Mouse (Mus musculus): ENCODE data around the gene Cfap46. TPM values are rescaled to one million over a fixed set of nuclear protein-coding genes. Genes with fewer than 3 reads are reported as not detected.

Gene Cfap46
- polyA plus RNA-seq, 1 experiment from 2014 or later: 0.24 TPM

- H3K27me3 ChIP-seq: no peaks in the 10 kb centered on the region
- 73% methylated on average over 8 of the region's 8 CpGs for WGBS
- H3K9ac ChIP-seq: no peak overlapping the region
- H3K9me3 ChIP-seq: no peaks in the 10 kb centered on the region
- no peaks in the 10 kb centered on the region for H3K4me1 ChIP-seq
- H3K27ac ChIP-seq: no peak overlapping the region
- H3K4me3 ChIP-seq: no peak overlapping the region
- H3K36me3 ChIP-seq: peaks cover 33% of the 10 kb centered on the region
- no peak for ATAC-seq (ENCODE audit: insufficient number of reproducible peaks, low FRiP score, low TSS enrichment, low read depth)
- H3K4me2 ChIP-seq: no peak overlapping the region
Observed at GRCm38 (mm10) chr7:139566533-139566932, 117.1 kb downstream of the Cfap46 start.

GRCm38 (mm10) chr7:139565998-139566397 lies 117.6 kb downstream of the Cfap46 start:
- no peak overlapping the region for H3K9ac ChIP-seq
- ATAC-seq (ENCODE audit: insufficient number of reproducible peaks, low FRiP score, low TSS enrichment, low read depth): no peak
- no peaks in the 10 kb centered on the region for H3K27me3 ChIP-seq
- H3K27ac ChIP-seq: no peak overlapping the region
- peaks cover 35% of the 10 kb centered on the region for H3K36me3 ChIP-seq
- H3K9me3 ChIP-seq: no peaks in the 10 kb centered on the region
- no peak overlapping the region for H3K4me3 ChIP-seq
- WGBS: 74% methylated on average over 6 of the region's 6 CpGs
- no peak overlapping the region for H3K4me2 ChIP-seq
- no peaks in the 10 kb centered on the region for H3K4me1 ChIP-seq

DNA sequence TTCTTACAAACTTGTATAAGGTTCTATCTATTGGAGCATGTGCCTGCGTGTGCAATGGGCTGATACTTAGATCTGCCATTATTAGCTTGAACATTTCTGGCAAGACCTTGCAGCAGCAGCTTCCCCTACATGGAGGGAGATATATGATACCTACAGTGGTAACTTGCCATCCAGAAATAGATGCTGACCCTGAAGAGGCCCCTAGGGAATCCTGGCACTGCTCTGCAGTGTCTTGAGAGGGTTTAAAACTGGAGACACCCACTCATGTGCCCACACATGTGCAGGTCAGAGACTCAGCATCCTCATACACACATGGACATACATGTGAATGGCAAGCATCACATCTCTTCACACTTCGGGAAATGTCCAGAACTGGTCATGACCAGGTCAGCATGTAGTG lies 119.5 kb downstream of the Cfap46 start:
- 95% methylated on average over 2 of the region's 2 CpGs for WGBS
- Histone ChIP-seq H3K4me1 (no peaks in the 10 kb centered on the region), H3K9me3 (no peaks in the 10 kb centered on the region), H3K4me3 (no peak overlapping the region), H3K9ac (no peak overlapping the region), H3K27ac (no peak overlapping the region), H3K27me3 (no peaks in the 10 kb centered on the region), H3K4me2 (no peak overlapping the region), H3K36me3 (peaks cover 43% of the 10 kb centered on the region)
- no peak for ATAC-seq (ENCODE audit: insufficient number of reproducible peaks, low FRiP score, low TSS enrichment, low read depth)

DNA sequence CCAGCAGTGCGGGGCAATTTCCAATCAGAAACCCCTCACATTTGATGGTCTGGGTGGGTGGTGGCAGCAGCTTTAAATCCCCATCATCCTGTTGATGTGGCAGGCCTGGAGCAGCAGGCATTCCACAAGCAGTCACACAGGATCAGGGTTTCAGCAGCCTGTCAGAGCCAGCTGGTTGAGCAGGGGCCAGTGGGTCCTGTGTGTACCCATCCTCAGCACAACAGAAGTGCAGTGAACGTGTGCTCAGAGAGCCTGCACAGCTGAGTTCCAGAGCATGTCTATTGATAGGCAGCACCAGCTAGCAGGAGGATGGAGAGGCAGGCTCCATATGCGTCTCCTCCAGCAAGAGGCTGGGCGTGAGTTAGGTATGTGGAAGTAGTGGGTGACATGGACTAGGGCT lies 120.2 kb downstream of the Cfap46 start:
- H3K36me3 ChIP-seq: peaks cover 43% of the 10 kb centered on the region
- ATAC-seq (ENCODE audit: insufficient number of reproducible peaks, low FRiP score, low TSS enrichment, low read depth): no peak
- 74% methylated on average over 4 of the region's 4 CpGs for WGBS

DNA sequence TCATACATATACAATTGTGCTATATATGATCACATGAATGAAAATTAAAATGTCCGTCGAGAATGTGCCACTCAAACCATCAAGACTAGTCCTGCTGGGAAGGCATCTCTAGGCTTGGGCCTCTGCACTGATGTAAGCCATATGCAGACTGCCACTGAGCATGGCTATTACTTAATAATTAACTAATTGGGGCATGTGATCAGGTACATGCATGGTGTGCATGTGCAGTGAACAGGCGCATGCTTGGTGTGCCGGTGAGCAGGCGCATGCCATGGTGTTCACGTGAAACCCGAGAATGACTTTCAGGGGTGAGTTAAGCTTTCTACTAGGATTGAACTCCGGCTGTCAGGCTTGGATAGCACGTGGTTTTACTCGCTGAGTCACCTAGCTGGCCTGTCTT lies 124.0 kb downstream of the Cfap46 start:
- Histone ChIP-seq H3K4me2 (no peak overlapping the region), H3K27me3 (no peaks in the 10 kb centered on the region), H3K27ac (no peak overlapping the region), H3K4me1 (no peaks in the 10 kb centered on the region), H3K36me3 (peaks cover 22% of the 10 kb centered on the region), H3K4me3 (no peak overlapping the region), H3K9me3 (no peaks in the 10 kb centered on the region), H3K9ac (no peak overlapping the region)
- WGBS: 84% methylated on average over 10 of the region's 10 CpGs
- no peak for ATAC-seq (ENCODE audit: insufficient number of reproducible peaks, low FRiP score, low TSS enrichment, low read depth)

More for the DNA sequence above, 120.2 kb downstream of the Cfap46 start:
- H3K9ac ChIP-seq: no peak overlapping the region
- no peaks in the 10 kb centered on the region for H3K9me3 ChIP-seq
- no peak overlapping the region for H3K27ac ChIP-seq
- no peaks in the 10 kb centered on the region for H3K4me1 ChIP-seq
- H3K4me2 ChIP-seq: no peak overlapping the region
- no peak overlapping the region for H3K4me3 ChIP-seq
- no peaks in the 10 kb centered on the region for H3K27me3 ChIP-seq

GRCm38 (mm10) chr7:139556746-139557526 lies 126.7 kb downstream of the Cfap46 start:
- Histone ChIP-seq H3K36me3 (0 out of 2 replicates have a peak, but pooled peaks cover 13% of the 10 kb centered on the region), H3K27ac (no peak overlapping the region), H3K27me3 (no peaks in the 10 kb centered on the region), H3K4me2 (no peak overlapping the region), H3K4me3 (no peak overlapping the region), H3K4me1 (no peaks in the 10 kb centered on the region), H3K9ac (no peak overlapping the region), H3K9me3 (no peaks in the 10 kb centered on the region)
- 61% methylated on average over 10 of the region's 10 CpGs for WGBS
- no peak for ATAC-seq (ENCODE audit: insufficient number of reproducible peaks, low FRiP score, low TSS enrichment, low read depth)

DNA sequence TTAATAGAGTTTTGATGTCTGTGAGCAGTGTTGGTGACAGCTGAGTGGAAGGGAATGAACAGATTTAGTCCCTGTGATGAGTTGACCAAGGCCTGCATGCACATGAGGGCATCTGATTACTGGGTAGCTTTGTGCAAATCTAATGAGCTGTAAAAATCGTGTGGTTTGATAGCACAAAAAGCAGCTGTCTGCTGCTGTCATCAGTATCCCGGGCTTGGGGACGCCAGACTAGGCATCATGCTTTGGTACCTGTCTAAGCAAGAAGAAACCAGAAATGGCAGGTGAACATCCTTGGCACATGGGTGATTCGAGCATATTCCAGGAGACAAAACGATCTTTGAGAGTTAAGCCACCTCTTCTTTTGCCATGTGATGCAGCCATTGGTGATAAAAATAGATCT lies 127.3 kb downstream of the Cfap46 start:
- Histone ChIP-seq H3K4me3 (no peak overlapping the region), H3K9ac (no peak overlapping the region), H3K27me3 (no peaks in the 10 kb centered on the region), H3K4me1 (no peaks in the 10 kb centered on the region), H3K9me3 (no peaks in the 10 kb centered on the region), H3K4me2 (no peak overlapping the region), H3K36me3 (0 out of 2 replicates have a peak, but pooled peaks cover 11% of the 10 kb centered on the region), H3K27ac (no peak overlapping the region)
- 61% methylated on average over 5 of the region's 5 CpGs for WGBS
- no peak for ATAC-seq (ENCODE audit: insufficient number of reproducible peaks, low FRiP score, low TSS enrichment, low read depth)

DNA sequence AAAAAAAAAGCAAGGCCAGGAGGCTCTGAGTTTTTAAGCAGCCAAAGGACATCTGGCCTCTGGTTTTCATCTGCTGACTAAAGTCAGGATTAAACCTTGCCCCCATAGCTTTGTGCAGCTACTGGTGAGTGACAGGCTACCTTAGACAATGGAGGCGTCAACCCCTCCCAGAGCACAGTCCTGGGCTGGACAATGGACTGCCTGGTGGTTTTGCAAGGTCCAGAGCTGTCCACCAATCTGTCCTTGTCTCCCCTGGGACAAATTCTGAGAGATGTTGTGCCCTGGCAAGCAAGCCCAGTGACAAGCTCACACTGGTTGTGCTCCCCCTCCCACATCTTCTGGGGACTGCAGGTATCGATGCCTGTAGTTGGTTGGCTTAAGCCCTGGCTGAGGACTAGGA lies 132.1 kb downstream of the Cfap46 start:
- Histone ChIP-seq H3K9ac (no peak overlapping the region), H3K9me3 (no peaks in the 10 kb centered on the region), H3K4me1 (no peaks in the 10 kb centered on the region), H3K27me3 (no peaks in the 10 kb centered on the region), H3K4me3 (no peak overlapping the region), H3K4me2 (no peak overlapping the region), H3K27ac (no peak overlapping the region), H3K36me3 (no peaks in the 10 kb centered on the region)
- WGBS: 83% methylated on average over 2 of the region's 2 CpGs
- no peak for ATAC-seq (ENCODE audit: insufficient number of reproducible peaks, low FRiP score, low TSS enrichment, low read depth)

Other genes starting within 250 kb of the Cfap46 start
- 0.12 TPM in 1 of 2 replicates, not detected in the other for gene Nkx6-2, start 101.0 kb downstream of the Cfap46 start, polyA plus RNA-seq (2015; fragmentation: Nextera tagmentation; extraction: Ambion mirVana)
- 0.70 and 0.76 TPM in 2 replicates for gene Adgra1, start 150.4 kb upstream of the Cfap46 start, polyA plus RNA-seq (2015; fragmentation: Nextera tagmentation; extraction: Ambion mirVana)
- 0.24 and 0.26 TPM in 2 replicates for gene Kndc1, start 210.9 kb upstream of the Cfap46 start, polyA plus RNA-seq (2015; fragmentation: Nextera tagmentation; extraction: Ambion mirVana)

Measured in limb, embryonic 15.5 days (tissue).